16 mouse cellular contexts compared by ENCODE assay signal in the genomic region with DNA sequence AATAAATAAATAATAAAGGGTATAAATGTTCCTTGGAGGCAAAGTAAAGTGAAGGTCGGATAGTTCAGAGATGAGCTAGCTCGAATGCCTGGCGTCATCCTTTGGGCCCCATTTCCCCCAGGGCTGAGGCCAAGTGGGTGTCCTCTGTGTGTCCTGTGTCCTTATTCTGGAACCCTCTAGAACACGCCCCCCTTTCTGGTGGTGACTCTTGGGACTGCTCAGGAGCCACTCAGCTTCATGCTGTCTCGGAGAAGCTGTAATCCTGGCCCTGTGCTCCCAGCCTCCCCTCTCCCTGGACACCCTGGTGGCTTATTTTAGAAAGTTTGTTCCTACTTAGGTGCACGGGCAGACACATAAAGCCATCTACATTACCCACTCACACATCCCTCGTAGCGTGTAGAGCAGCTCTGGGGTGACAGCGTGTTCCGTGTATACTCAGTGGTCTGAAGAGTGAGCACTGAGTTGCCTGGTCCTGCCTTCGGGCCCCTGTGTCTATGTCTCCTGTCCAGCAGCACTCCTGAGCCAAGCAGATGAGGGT. TPM values are rescaled to one million over a fixed set of nuclear protein-coding genes. Genes with fewer than 3 reads are reported as not detected.
"Had no signal": no experiment of that assay in that cellular context is flagged by ENCODE, and none has a peak within 500 bp of the region (broad histone marks: within the 10 kb centered on the region; RNA-seq: fewer than 3 reads in every experiment).

No protein-coding gene starts in this region.

- H3K27me3 ChIP-seq: limb, embryonic 13.5 days; midbrain, embryonic 12.5 days; neural tube, embryonic 13.5 days; stomach, embryonic 15.5 days had no signal

- H3K36me3 ChIP-seq: limb, embryonic 13.5 days; midbrain, embryonic 12.5 days; neural tube, embryonic 13.5 days; stomach, embryonic 15.5 days had no signal

- H3K4me2 ChIP-seq: limb, embryonic 13.5 days; midbrain, embryonic 12.5 days; neural tube, embryonic 13.5 days; stomach, embryonic 15.5 days had no signal

- ATAC-seq: midbrain, embryonic 16.5 days had no signal

- H3K27ac ChIP-seq: layer of hippocampus, adult 2 months; limb, embryonic 13.5 days; liver, embryonic 14.5 days; midbrain, embryonic 12.5 days; neural tube, embryonic 13.5 days; stomach, embryonic 15.5 days had no signal

- H3K9ac ChIP-seq: limb, embryonic 13.5 days; liver, embryonic 14.5 days; midbrain, embryonic 12.5 days; neural tube, embryonic 13.5 days; stomach, embryonic 15.5 days had no signal

- DNase-seq: kidney, postnatal 4 days; lung, adult 18-20 months; retina, postnatal 1 day; right cerebral cortex, postnatal 4 days; thymus, adult 2 months; thymus, postnatal 25 days had no signal

- H3K4me3 ChIP-seq: layer of hippocampus, adult 2 months; limb, embryonic 13.5 days; midbrain, embryonic 12.5 days; neural tube, embryonic 13.5 days; stomach, embryonic 15.5 days had no signal

- H3K4me1 ChIP-seq: limb, embryonic 13.5 days; midbrain, embryonic 12.5 days; neural tube, embryonic 13.5 days; stomach, embryonic 15.5 days had no signal

- H3K9me3 ChIP-seq: limb, embryonic 13.5 days; midbrain, embryonic 12.5 days; neural tube, embryonic 13.5 days; stomach, embryonic 15.5 days had no signal

RNA-seq across cellular contexts. Expression of a gene that starts 9.6 kb away (rescaled TPM):
- total RNA-seq: megakaryocyte-erythroid progenitor cell, adult 5-6 weeks had no signal
- polyA plus RNA-seq: liver, adult 2 months; liver, embryonic 14.5 days; testis, adult 2 months had no signal
